ENCODE assay signal across 9 mouse cellular contexts in genomic region chr2:38797087-38797624, GRCm38 (mm10).
DNase-seq lines count a peak whose midpoint lies in the region; TF ChIP-seq lines count a peak whose summit lies in the region.
"Had no signal": no experiment of that assay in that cellular context is flagged by ENCODE, and none has a peak within 500 bp of the region (broad histone marks: within the 10 kb centered on the region; RNA-seq: fewer than 3 reads in every experiment).

No protein-coding gene starts in this region.

- TF ChIP-seq POLR2A in embryonic fibroblast, embryonic 13.5 days (IDR thresholded peaks at IDR 0.05; ENCODE audit: low read depth, low read length), result no peak

- DNase-seq in adrenal gland, postnatal 4 days (ENCODE audit: low spot score in 2 of 2), result peak; percentile 26 to 38
- peak; percentile 76 for DNase-seq in heart, embryonic 10.5 days (ENCODE audit: low spot score)
- peak; percentile 43 to 72 for DNase-seq in layer of hippocampus, adult 8-10 months (ENCODE audit: low spot score in 2 of 2)
- DNase-seq in lung, postnatal 4 days, result peak; percentile 44 to 84
- peak; percentile 44 for DNase-seq in retina, postnatal 7 days (ENCODE audit: low read depth, low spot score)
- peak; percentile 21 for DNase-seq in urinary bladder, postnatal 10 days (ENCODE audit: low spot score)

- no peak overlapping the region for H3K27ac ChIP-seq in embryonic fibroblast, embryonic 13.5 days (ENCODE audit: insufficient read depth, low read length)
- H3K27ac ChIP-seq in heart, embryonic 10.5 days, result no peak overlapping the region
- H3K27ac ChIP-seq: limb, embryonic 15.5 days had no signal

- TF ChIP-seq CTCF in E14TG2a.4 (conservative IDR thresholded peaks at IDR 0.05; ENCODE audit: low read length), result peak; percentile 91
- TF ChIP-seq CTCF in embryonic fibroblast, embryonic 13.5 days (IDR thresholded peaks at IDR 0.05; ENCODE audit: borderline replicate concordance, insufficient read depth, low read length), result peak; percentile 36; the same call in 1 of the 2 replicates

- H3K27me3 ChIP-seq in E14TG2a.4 (ENCODE audit: insufficient read depth, low read length), result no peaks in the 10 kb centered on the region
- no peaks in the 10 kb centered on the region for H3K27me3 ChIP-seq in heart, embryonic 10.5 days (ENCODE audit: insufficient read depth, poor library complexity, severe bottlenecking)
- H3K27me3 ChIP-seq: limb, embryonic 15.5 days had no signal

- H3K36me3 ChIP-seq in E14TG2a.4 (ENCODE audit: insufficient read depth, low read length), result no peaks in the 10 kb centered on the region
- H3K36me3 ChIP-seq in heart, embryonic 10.5 days, result no peaks in the 10 kb centered on the region
- H3K36me3 ChIP-seq: limb, embryonic 15.5 days had no signal

- H3K4me1 ChIP-seq in E14TG2a.4 (replicated peaks; ENCODE audit: low read depth, low read length), result no peaks in the 10 kb centered on the region
- no peaks in the 10 kb centered on the region for H3K4me1 ChIP-seq in embryonic fibroblast, embryonic 13.5 days (ENCODE audit: control insufficient read depth, insufficient read depth, low read length)
- H3K4me1 ChIP-seq in heart, embryonic 10.5 days, result no peaks in the 10 kb centered on the region
- H3K4me1 ChIP-seq: limb, embryonic 15.5 days had no signal

- H3K4me3 ChIP-seq in E14TG2a.4 (replicated peaks; ENCODE audit: low read length), result no peak overlapping the region
- H3K4me3 ChIP-seq in embryonic fibroblast, embryonic 13.5 days (ENCODE audit: insufficient read depth, low read length), result no peak overlapping the region
- H3K4me3 ChIP-seq in heart, embryonic 10.5 days, result no peak overlapping the region
- H3K4me3 ChIP-seq: limb, embryonic 15.5 days had no signal

- WGBS in heart, embryonic 10.5 days, result 29% methylated on average over 3 of the region's 3 CpGs

- H3K9me3 ChIP-seq in E14TG2a.4 (ENCODE audit: low read length), result no peaks in the 10 kb centered on the region
- H3K9me3 ChIP-seq in heart, embryonic 10.5 days, result no peaks in the 10 kb centered on the region
- H3K9me3 ChIP-seq: limb, embryonic 15.5 days had no signal

Comparison
In these comparisons a context has a peak if more than half of its experiments do, and no peak if none do; other contexts are left out.
1. DNase-seq: peak in every context shown above with its lines; median percentile 76 in heart, embryonic 10.5 days; 64 in lung, postnatal 4 days; 58 in layer of hippocampus, adult 8-10 months; 44 in retina, postnatal 7 days; 32 in adrenal gland, postnatal 4 days; 21 in urinary bladder, postnatal 10 days.